Mouse (Mus musculus) stomach, embryonic 15.5 days (tissue): ENCODE data around the gene Prrx1. TPM values are rescaled to one million over a fixed set of nuclear protein-coding genes. Genes with fewer than 3 reads are reported as not detected.

Experiments used
- ATAC-seq: fragments of 200-750 bp; cut with Nextera tagmentation; 2 replicates; pipeline ENCODE4 v1.8.0; 2017; ENCODE audit warnings: low read depth, moderate number of reproducible peaks, moderate TSS enrichment; ENCODE audit not compliant: insufficient read depth, low FRiP score
- H3K27ac ChIP-seq: fragments of 300-500 bp; sonication (generic); 2 replicates; pipeline ENCODE4 v1.5.1; 2015; ENCODE audit warnings: mild to moderate bottlenecking, inconsistent platforms
- H3K27me3 ChIP-seq: fragments of 300-500 bp; sonication (generic); replicated peaks from 2 replicates; pipeline ENCODE4 v1.6.1; 2015; ENCODE audit warnings: inconsistent platforms
- H3K36me3 ChIP-seq: fragments of 300-500 bp; sonication (generic); 2 replicates; pipeline ENCODE4 v1.6.1; 2015; ENCODE audit warnings: inconsistent platforms
- H3K4me1 ChIP-seq: fragments of 300-500 bp; sonication (generic); 2 replicates; pipeline ENCODE4 v1.6.1; 2015; ENCODE audit warnings: inconsistent platforms
- H3K4me2 ChIP-seq: fragments of 300-500 bp; sonication (generic); 2 replicates; pipeline ENCODE4 v1.6.1; 2015; ENCODE audit warnings: mild to moderate bottlenecking, inconsistent platforms
- H3K4me3 ChIP-seq: fragments of 300-500 bp; sonication (generic); replicated peaks from 2 replicates; pipeline ENCODE4 v1.5.1; 2015; ENCODE audit warnings: inconsistent platforms
- H3K9ac ChIP-seq: fragments of 300-500 bp; sonication (generic); 2 replicates; pipeline ENCODE4 v1.6.1; 2015; ENCODE audit warnings: inconsistent platforms
- H3K9me3 ChIP-seq: fragments of 300-500 bp; sonication (generic); 2 replicates; pipeline ENCODE4 v1.6.1; 2016; ENCODE audit warnings: inconsistent platforms
- WGBS: fragments of 180-500 bp; shearing (Covaris S2); methylation state at CpG from one replicate; pipeline ENCODE4 v1.1.7; 2015; 5-methylcytosine and 5-hydroxymethylcytosine counted together
- polyA plus RNA-seq: library from polyadenylated mRNA; unstranded; fragments of >200 nt; fragmentation: Nextera tagmentation; extraction: Ambion mirVana; gene quantifications from 2 replicates; pipeline ENCODE4 v1.2.1, GENCODE M21; 2015

The Prrx1 gene
- polyA plus RNA-seq, 1 experiment from 2014 or later = 6.4 TPM

GRCm38 (mm10) chr1:163339219-163339561 is 25.7 kb upstream of the Prrx1 start:
- Histone ChIP-seq H3K4me3 (no peak overlapping the region), H3K36me3 (no peaks in the 10 kb centered on the region), H3K9me3 (no peaks in the 10 kb centered on the region), H3K4me1 (no peaks in the 10 kb centered on the region), H3K27me3 (no peaks in the 10 kb centered on the region), H3K27ac (no peak overlapping the region), H3K9ac (no peak overlapping the region), H3K4me2 (no peak overlapping the region)
- no peak for ATAC-seq
- 31% methylated on average over 3 of the region's 3 CpGs for WGBS

DNA sequence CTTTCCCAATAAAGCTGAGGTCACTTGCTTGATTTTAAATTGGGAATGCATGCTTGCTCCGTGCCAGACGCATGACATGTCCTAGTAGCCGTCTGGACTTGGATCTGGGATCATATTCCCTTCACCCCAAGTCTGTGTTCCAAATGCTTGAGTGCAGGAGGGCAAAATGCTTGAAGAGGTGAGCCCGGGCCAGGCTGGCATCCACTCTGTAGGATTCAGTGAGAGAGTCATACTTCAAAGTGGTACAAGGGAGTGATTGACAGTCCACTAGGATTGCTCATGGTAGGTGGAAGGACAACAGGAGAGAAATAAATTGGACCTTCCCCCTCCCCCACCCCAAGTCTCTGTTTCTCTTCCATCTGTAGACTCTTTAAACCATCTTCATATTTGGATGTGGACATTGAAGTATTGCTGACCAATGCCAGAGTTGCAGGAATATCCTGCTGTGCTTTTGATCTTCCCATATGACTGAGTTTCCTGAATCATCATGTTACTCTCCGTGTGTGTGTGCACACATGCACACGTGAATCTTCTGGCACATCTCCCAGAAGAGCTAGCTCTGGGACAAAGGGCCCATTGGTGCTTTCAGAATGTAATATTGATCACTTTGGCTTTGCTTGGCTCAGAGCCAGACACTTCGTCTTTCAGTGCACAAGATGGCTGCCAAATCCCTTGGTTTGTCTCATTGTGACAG is 25.2 kb upstream of the Prrx1 start:
- 59% methylated on average over 7 of the region's 7 CpGs for WGBS
- no peak overlapping the region for H3K9ac ChIP-seq
- no peaks in the 10 kb centered on the region for H3K36me3 ChIP-seq
- no peak overlapping the region for H3K27ac ChIP-seq
- no peak overlapping the region for H3K4me3 ChIP-seq
- H3K9me3 ChIP-seq = no peaks in the 10 kb centered on the region
- ATAC-seq = no peak; the same call in 1 of the 2 replicates
- no peaks in the 10 kb centered on the region for H3K27me3 ChIP-seq
- no peaks in the 10 kb centered on the region for H3K4me1 ChIP-seq
- no peak overlapping the region for H3K4me2 ChIP-seq

GRCm38 (mm10) chr1:163337821-163338220 is 24.3 kb upstream of the Prrx1 start:
- Histone ChIP-seq H3K4me1 (no peaks in the 10 kb centered on the region), H3K9me3 (no peaks in the 10 kb centered on the region), H3K9ac (no peak overlapping the region), H3K4me3 (no peak overlapping the region), H3K4me2 (no peak overlapping the region), H3K36me3 (no peaks in the 10 kb centered on the region), H3K27me3 (no peaks in the 10 kb centered on the region), H3K27ac (no peak overlapping the region)
- no peak for ATAC-seq
- WGBS = 70% methylated on average over 2 of the region's 2 CpGs

DNA sequence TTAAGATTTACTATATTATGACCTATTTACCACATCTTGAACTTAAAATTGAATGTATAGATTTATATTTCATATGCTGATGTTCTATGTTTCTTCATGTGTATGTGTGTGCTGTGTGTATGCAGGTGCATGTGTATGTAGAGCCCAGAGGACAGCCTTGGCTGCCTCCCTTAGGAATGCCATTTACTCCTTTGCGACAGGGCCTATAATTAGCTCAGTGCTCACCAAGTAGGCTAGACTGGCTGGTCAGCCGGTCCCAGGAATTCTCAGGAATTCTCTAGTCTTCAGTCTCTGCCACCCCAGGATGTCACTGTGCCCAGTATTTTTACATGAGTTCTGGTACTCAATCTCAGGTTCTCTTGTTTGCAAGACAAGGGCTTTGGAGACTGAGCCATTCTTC is 13.8 kb upstream of the Prrx1 start:
- 42% methylated on average over 2 of the region's 2 CpGs for WGBS
- H3K9me3 ChIP-seq = no peaks in the 10 kb centered on the region
- no peaks in the 10 kb centered on the region for H3K36me3 ChIP-seq
- no peak overlapping the region for H3K4me3 ChIP-seq
- no peaks in the 10 kb centered on the region for H3K4me1 ChIP-seq
- ATAC-seq = no peak
- H3K9ac ChIP-seq = no peak overlapping the region
- H3K27me3 ChIP-seq = no peaks in the 10 kb centered on the region
- no peak overlapping the region for H3K27ac ChIP-seq
- H3K4me2 ChIP-seq = no peak overlapping the region

GRCm38 (mm10) chr1:163319669-163320571 is 6.4 kb upstream of the Prrx1 start:
- no peak for ATAC-seq
- H3K9me3 ChIP-seq = no peaks in the 10 kb centered on the region
- H3K4me3 ChIP-seq = no peak overlapping the region
- no peak overlapping the region for H3K4me2 ChIP-seq
- no peak overlapping the region for H3K9ac ChIP-seq
- WGBS = 58% methylated on average over 3 of the region's 3 CpGs
- H3K27me3 ChIP-seq = peaks cover 12% of the 10 kb centered on the region
- peaks cover 2% of the 10 kb centered on the region; the same call in 1 of the 2 replicates for H3K4me1 ChIP-seq
- H3K36me3 ChIP-seq = no peaks in the 10 kb centered on the region
- no peak overlapping the region for H3K27ac ChIP-seq

DNA sequence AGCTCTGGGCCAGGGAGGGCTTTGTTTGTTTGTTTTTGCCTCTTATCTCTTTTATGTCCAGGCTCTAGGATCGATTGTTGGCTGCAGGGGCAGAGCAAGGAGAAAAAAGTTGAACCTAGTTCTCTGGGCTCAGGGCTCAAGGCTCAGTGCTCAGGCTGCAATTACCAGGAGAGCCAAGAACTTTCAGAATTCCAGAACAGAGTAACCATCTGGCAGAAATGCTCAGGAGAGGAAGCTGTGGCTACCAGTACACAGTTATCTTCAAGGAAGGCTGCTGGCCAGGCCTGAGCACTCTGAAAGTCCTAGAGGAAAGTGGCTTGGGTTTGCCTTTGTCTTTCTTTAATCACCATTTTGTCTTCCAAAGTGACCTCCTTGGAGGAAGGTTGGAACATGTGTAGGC is 3.4 kb upstream of the Prrx1 start:
- H3K27me3 ChIP-seq = peaks cover 20% of the 10 kb centered on the region

GRCm38 (mm10) chr1:163314829-163315301 is 1.4 kb upstream of the Prrx1 start:
- no peak for ATAC-seq
- Histone ChIP-seq H3K4me3 (peak overlapping the region; percentile 25), H3K36me3 (no peaks in the 10 kb centered on the region), H3K27me3 (peaks cover 32% of the 10 kb centered on the region), H3K27ac (no peak overlapping the region), H3K9ac (no peak overlapping the region), H3K9me3 (no peaks in the 10 kb centered on the region), H3K4me1 (peaks cover 19% of the 10 kb centered on the region), H3K4me2 (peak overlapping the region; percentile 92)
- 4% methylated on average over 23 of the region's 23 CpGs for WGBS

More for the DNA sequence above, 3.4 kb upstream of the Prrx1 start:
- H3K9ac ChIP-seq = no peak overlapping the region
- 14% methylated on average over 1 of the region's 1 CpGs for WGBS
- peaks cover 16% of the 10 kb centered on the region for H3K4me1 ChIP-seq
- H3K4me3 ChIP-seq = no peak overlapping the region
- ATAC-seq = no peak
- H3K4me2 ChIP-seq = no peak overlapping the region
- H3K27ac ChIP-seq = no peak overlapping the region
- H3K36me3 ChIP-seq = no peaks in the 10 kb centered on the region
- no peaks in the 10 kb centered on the region for H3K9me3 ChIP-seq

GRCm38 (mm10) chr1:163313921-163314725 is 613 bp upstream of the Prrx1 start:
- Histone ChIP-seq H3K4me2 (peak overlapping the region; percentile 92), H3K9me3 (no peaks in the 10 kb centered on the region), H3K4me3 (peak overlapping the region; percentile 54; the same call in 1 of the 2 replicates), H3K27me3 (peaks cover 38% of the 10 kb centered on the region), H3K4me1 (peaks cover 19% of the 10 kb centered on the region), H3K9ac (no peak overlapping the region), H3K36me3 (no peaks in the 10 kb centered on the region), H3K27ac (no peak overlapping the region)
- ATAC-seq = no peak
- WGBS = 2% methylated on average over 21 of the region's 21 CpGs

- H3K4me2 ChIP-seq = peak overlapping the region; percentile 92
- no peak overlapping the region for H3K27ac ChIP-seq
- no peaks in the 10 kb centered on the region for H3K36me3 ChIP-seq
- H3K27me3 ChIP-seq = peaks cover 54% of the 10 kb centered on the region
- H3K4me1 ChIP-seq = peaks cover 22% of the 10 kb centered on the region
- peak overlapping the region; percentile 54 for H3K4me3 ChIP-seq
- under 1% methylated on average over 59 of the region's 59 CpGs for WGBS
- H3K9me3 ChIP-seq = no peaks in the 10 kb centered on the region
- peak; percentile 42; the same call in 1 of the 2 replicates for ATAC-seq
- H3K9ac ChIP-seq = peak overlapping the region; percentile 17
Measured at GRCm38 (mm10) chr1:163311861-163312811, 1.4 kb downstream of the Prrx1 start.

- no peaks in the 10 kb centered on the region for H3K36me3 ChIP-seq
- no peaks in the 10 kb centered on the region for H3K9me3 ChIP-seq
- no peak overlapping the region for H3K9ac ChIP-seq
- no peak overlapping the region for H3K27ac ChIP-seq
- H3K4me1 ChIP-seq = peaks cover 22% of the 10 kb centered on the region
- ATAC-seq = no peak
- H3K4me3 ChIP-seq = peak overlapping the region; percentile 54
- 24% methylated on average over 13 of the region's 13 CpGs for WGBS
- peaks cover 57% of the 10 kb centered on the region for H3K27me3 ChIP-seq
- peak overlapping the region; percentile 92 for H3K4me2 ChIP-seq
Measured at GRCm38 (mm10) chr1:163311006-163311836, 2.3 kb downstream of the Prrx1 start.
